Mouse (Mus musculus): Measurements from ENCODE around the gene Exosc7. TPM values are rescaled to one million over a fixed set of nuclear protein-coding genes. Genes with fewer than 3 reads are reported as not detected.

Gene Exosc7
- total and polyA plus RNA-seq, 3 experiments, result 162 to 196 TPM; not detected in 1

DNA sequence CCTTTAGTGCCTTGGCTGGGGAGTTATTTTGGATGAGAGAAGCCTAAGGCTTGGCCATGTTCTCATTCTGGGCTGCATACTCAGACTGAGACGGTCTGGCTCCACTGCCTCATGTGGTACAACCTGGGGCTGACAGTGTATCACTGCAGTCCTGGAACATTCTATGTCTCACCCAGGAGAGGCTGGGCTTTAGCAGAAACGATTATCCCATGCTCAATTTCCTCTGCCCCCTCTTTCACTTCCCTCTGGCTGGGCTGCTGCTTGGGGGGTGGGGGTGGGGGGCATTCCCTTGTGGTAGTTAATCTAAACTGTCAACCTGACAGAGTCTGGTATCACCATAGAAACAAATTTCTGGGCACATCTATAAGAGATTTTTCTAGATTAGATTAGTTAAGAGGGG lies 72.5 kb downstream of the Exosc7 start:
- no peak for DNase-seq (ENCODE audit: low read depth, low spot score)
- Histone ChIP-seq H3K4me1 (ENCODE audit: control insufficient read depth in 1 of 2, insufficient read depth in 2 of 2, low read length in 2 of 2) (no peaks in the 10 kb centered on the region), H3K9me3 (replicated peaks; ENCODE audit: insufficient read depth, low read length) (no peaks in the 10 kb centered on the region), H3K9ac (ENCODE audit: control insufficient read depth, low read depth, low read length, poor library complexity, severe bottlenecking) (no peak overlapping the region), H3K27me3 (ENCODE audit: control insufficient read depth in 1 of 2, insufficient read depth in 2 of 2, low read length in 2 of 2) (no peaks in the 10 kb centered on the region), H3K36me3 (ENCODE audit: control insufficient read depth in 1 of 2, insufficient read depth in 2 of 2, low read length in 2 of 2) (no peaks in the 10 kb centered on the region), H3K4me3 (ENCODE audit: control insufficient read depth in 1 of 2, insufficient read depth in 1 of 2, low read depth in 2 of 2, low read length in 2 of 2) (no peak overlapping the region), H3K79me2 (ENCODE audit: control insufficient read depth, insufficient read depth, low read length, poor library complexity) (no peaks in the 10 kb centered on the region), H3K27ac (ENCODE audit: control insufficient read depth, low read depth, low read length) (no peak overlapping the region)
- no peak for TF ChIP-seq SMC3 (IDR thresholded peaks at IDR 0.05; ENCODE audit: low read depth, low read length)
- TF ChIP-seq ZC3H11A (IDR thresholded peaks at IDR 0.05; ENCODE audit: low read depth, low read length), result no peak
- no peak for TF ChIP-seq USF1 (IDR thresholded peaks at IDR 0.05; ENCODE audit: low read depth, low read length)
- TF ChIP-seq CTCF (IDR thresholded peaks at IDR 0.05 in 2 of 3, conservative IDR thresholded peaks at IDR 0.05 in 1 of 3; ENCODE audit: control insufficient read depth in 1 of 3, insufficient read depth in 1 of 3, low read depth in 2 of 3, low read length in 3 of 3, poor library complexity in 1 of 3, severe bottlenecking in 1 of 3), result no peak
- TF ChIP-seq POLR2AphosphoS2 (IDR thresholded peaks at IDR 0.05; ENCODE audit: low read length), result no peak
- no peak for TF ChIP-seq SIN3A (IDR thresholded peaks at IDR 0.05; ENCODE audit: low read length)
- TF ChIP-seq MAX (IDR thresholded peaks at IDR 0.05; ENCODE audit: low read length), result no peak
- no peak for TF ChIP-seq ETS1 (IDR thresholded peaks at IDR 0.05; ENCODE audit: low read depth, low read length)
- TF ChIP-seq ZMIZ1 (IDR thresholded peaks at IDR 0.05; ENCODE audit: low read depth, low read length), result no peak

Other genes with a start within 250 kb of the Exosc7 start
- gene Zfp445, start 247.2 kb upstream of the Exosc7 start, total RNA-seq (2012; rRNA removed), result 50.9 and 61.5 TPM in 2 replicates
- gene Zfp445, start 247.2 kb upstream of the Exosc7 start, polyA plus RNA-seq (2012; ENCODE audit: insufficient read depth in 1 of 2, insufficient read length in 2 of 2, low read depth in 1 of 2, low replicate concordance in 2 of 2, missing spikeins in 1 of 2), result 10 to 100 TPM; 25.4 to 45.5 TPM
- gene Zkscan7, start 227.5 kb upstream of the Exosc7 start, total RNA-seq (2012; rRNA removed), result 1.3 TPM in 2 replicates
- gene Zkscan7, start 227.5 kb upstream of the Exosc7 start, polyA plus RNA-seq (2012; ENCODE audit: insufficient read depth in 1 of 2, insufficient read length in 2 of 2, low read depth in 1 of 2, low replicate concordance in 2 of 2, missing spikeins in 1 of 2), result under 1 TPM in 1 of 2 experiments, not detected in 1; 0.85 TPM
- gene Zfp105, start 190.1 kb upstream of the Exosc7 start, total RNA-seq (2012; rRNA removed), result not detected in 2 replicates
- gene Zfp105, start 190.1 kb upstream of the Exosc7 start, polyA plus RNA-seq (2012; ENCODE audit: insufficient read depth in 1 of 2, insufficient read length in 2 of 2, low read depth in 1 of 2, low replicate concordance in 2 of 2, missing spikeins in 1 of 2), result not detected
- 7.5 and 8.7 TPM in 2 replicates for gene 1110059G10Rik, start 162.2 kb upstream of the Exosc7 start, total RNA-seq (2012; rRNA removed)
- gene 1110059G10Rik, start 162.2 kb upstream of the Exosc7 start, polyA plus RNA-seq (2012; ENCODE audit: insufficient read depth in 1 of 2, insufficient read length in 2 of 2, low read depth in 1 of 2, low replicate concordance in 2 of 2, missing spikeins in 1 of 2), result 10 to 100 TPM in 1 of 2 experiments, not detected in 1; 20.9 TPM
- 48.0 and 54.4 TPM in 2 replicates for gene Kif15, start 162.2 kb upstream of the Exosc7 start, total RNA-seq (2012; rRNA removed)
- 10 to 100 TPM in 1 of 2 experiments, not detected in 1; 81.7 TPM for gene Kif15, start 162.2 kb upstream of the Exosc7 start, polyA plus RNA-seq (2012; ENCODE audit: insufficient read depth in 1 of 2, insufficient read length in 2 of 2, low read depth in 1 of 2, low replicate concordance in 2 of 2, missing spikeins in 1 of 2)
- gene Tmem42, start 91.9 kb upstream of the Exosc7 start, total RNA-seq (2012; rRNA removed), result 11.5 and 14.6 TPM in 2 replicates
- gene Tmem42, start 91.9 kb upstream of the Exosc7 start, polyA plus RNA-seq (2012; ENCODE audit: insufficient read depth in 1 of 2, insufficient read length in 2 of 2, low read depth in 1 of 2, low replicate concordance in 2 of 2, missing spikeins in 1 of 2), result 10 to 100 TPM in 1 of 2 experiments, not detected in 1; 15.0 TPM
- 0.65 and 0.96 TPM in 2 replicates for gene Tgm4, start 78.5 kb upstream of the Exosc7 start, total RNA-seq (2012; rRNA removed)
- gene Tgm4, start 78.5 kb upstream of the Exosc7 start, polyA plus RNA-seq (2012; ENCODE audit: insufficient read depth in 1 of 2, insufficient read length in 2 of 2, low read depth in 1 of 2, low replicate concordance in 2 of 2, missing spikeins in 1 of 2), result under 1 TPM in 1 of 2 experiments, not detected in 1; 0.42 TPM
- gene Zdhhc3, start within 50 bp of the Exosc7 start, total RNA-seq (2012; rRNA removed), result 51.7 and 51.8 TPM in 2 replicates
- 10 to 100 TPM; 92.0 to 98.1 TPM for gene Zdhhc3, start within 50 bp of the Exosc7 start, polyA plus RNA-seq (2012; ENCODE audit: insufficient read depth in 1 of 2, insufficient read length in 2 of 2, low read depth in 1 of 2, low replicate concordance in 2 of 2, missing spikeins in 1 of 2)
- gene Clec3b, start 37.7 kb downstream of the Exosc7 start, total RNA-seq (2012; rRNA removed), result not detected in 2 replicates
- gene Clec3b, start 37.7 kb downstream of the Exosc7 start, polyA plus RNA-seq (2012; ENCODE audit: insufficient read depth in 1 of 2, insufficient read length in 2 of 2, low read depth in 1 of 2, low replicate concordance in 2 of 2, missing spikeins in 1 of 2), result under 1 TPM in 1 of 2 experiments, not detected in 1; 0.24 TPM
- gene Cdcp1, start 102.8 kb downstream of the Exosc7 start, total RNA-seq (2012; rRNA removed), result not detected in 2 replicates
- gene Cdcp1, start 102.8 kb downstream of the Exosc7 start, polyA plus RNA-seq (2012; ENCODE audit: insufficient read depth in 1 of 2, insufficient read length in 2 of 2, low read depth in 1 of 2, low replicate concordance in 2 of 2, missing spikeins in 1 of 2), result not detected
- 5.0 and 5.1 TPM in 2 replicates for gene Tmem158, start 147.5 kb downstream of the Exosc7 start, total RNA-seq (2012; rRNA removed)
- 10 to 100 TPM in 1 of 2 experiments, not detected in 1; 10.1 TPM for gene Tmem158, start 147.5 kb downstream of the Exosc7 start, polyA plus RNA-seq (2012; ENCODE audit: insufficient read depth in 1 of 2, insufficient read length in 2 of 2, low read depth in 1 of 2, low replicate concordance in 2 of 2, missing spikeins in 1 of 2)